Mouse (Mus musculus) splenic B cell, adult 2 months (primary cell): Measurements from ENCODE around the gene Kpna7.
"Not testable (repeated sequence)": the region's sequence is repeated elsewhere in the genome, so short reads cannot be mapped to it uniquely, and the experiment has no call there.

Experiments used
- DNase-seq: peaks from one replicate; pipeline ENCODE4 v3.0.0-alpha.2; 2011; ENCODE audit warnings: low read depth, low spot score
- H3K27me3 ChIP-seq: 2 replicates; pipeline ENCODE4 v1.6.1; 2012; ENCODE audit warnings: mild to moderate bottlenecking, low read length, moderate library complexity, mixed read lengths; ENCODE audit not compliant: control insufficient read depth, poor library complexity, insufficient read depth, severe bottlenecking
- H3K36me3 ChIP-seq: 2 replicates; pipeline ENCODE4 v1.6.1; 2012; ENCODE audit warnings: mild to moderate bottlenecking, low read length, moderate library complexity, mixed read lengths; ENCODE audit not compliant: control insufficient read depth, poor library complexity, insufficient read depth, severe bottlenecking

Kpna7 gene

GRCm38 (mm10) chr5:145083201-145083600 lies 629 bp downstream of the Kpna7 start:
- H3K27me3 ChIP-seq, DNase-seq, H3K36me3 ChIP-seq: not testable (repeated sequence)

- H3K36me3 ChIP-seq = peaks cover 2% of the 10 kb centered on the region; the same call in 1 of the 2 replicates
- H3K27me3 ChIP-seq = no peaks in the 10 kb centered on the region
- no peak for DNase-seq
These were observed 1.8 kb downstream of the Kpna7 start for GRCm38 (mm10) chr5:145081866-145082613.

- no peak for DNase-seq
- no peaks in the 10 kb centered on the region for H3K27me3 ChIP-seq
These were observed 8.7 kb downstream of the Kpna7 start for GRCm38 (mm10) chr5:145075081-145075480.

DNA sequence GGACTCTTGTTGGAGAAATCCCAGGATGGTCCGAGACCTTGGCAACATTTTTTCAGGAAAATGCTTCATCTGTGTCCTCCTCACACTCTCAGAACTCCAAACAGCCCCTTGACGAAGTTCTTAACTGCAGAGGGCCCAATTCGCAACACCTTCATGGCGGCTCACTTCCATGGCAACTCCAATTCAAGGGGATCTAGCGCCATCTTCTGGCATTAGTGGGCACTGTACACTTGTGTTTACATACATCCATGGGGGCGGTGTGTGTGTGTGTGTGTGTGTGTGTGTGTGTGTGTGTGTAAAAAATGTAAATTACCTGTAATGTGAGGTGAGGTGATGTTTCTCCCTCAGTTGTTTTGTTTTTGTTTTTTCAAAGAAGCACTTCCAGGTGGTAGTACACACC lies 12.5 kb downstream of the Kpna7 start:
- DNase-seq = peak; percentile 17
- no peaks in the 10 kb centered on the region for H3K27me3 ChIP-seq
- H3K36me3 ChIP-seq = no peaks in the 10 kb centered on the region

More at GRCm38 (mm10) chr5:145075081-145075480, 8.7 kb downstream of the Kpna7 start:
- H3K36me3 ChIP-seq = no peaks in the 10 kb centered on the region

- Histone ChIP-seq H3K27me3 (no peaks in the 10 kb centered on the region), H3K36me3 (no peaks in the 10 kb centered on the region)
- DNase-seq = peak; percentile 82
These were observed 14.1 kb downstream of the Kpna7 start for GRCm38 (mm10) chr5:145069707-145070106.

GRCm38 (mm10) chr5:145068863-145069262 lies 15.0 kb downstream of the Kpna7 start:
- no peaks in the 10 kb centered on the region for H3K27me3 ChIP-seq
- H3K36me3 ChIP-seq = no peaks in the 10 kb centered on the region
- no peak for DNase-seq

- no peak for DNase-seq
- no peaks in the 10 kb centered on the region for H3K36me3 ChIP-seq
- H3K27me3 ChIP-seq = no peaks in the 10 kb centered on the region
These were observed 19.0 kb downstream of the Kpna7 start for GRCm38 (mm10) chr5:145064765-145065340.

- no peak for DNase-seq
- Histone ChIP-seq H3K27me3 (no peaks in the 10 kb centered on the region), H3K36me3 (no peaks in the 10 kb centered on the region)
These were observed 24.3 kb downstream of the Kpna7 start for GRCm38 (mm10) chr5:145059524-145059923.

GRCm38 (mm10) chr5:145058722-145059121 lies 25.1 kb downstream of the Kpna7 start:
- no peak for DNase-seq
- H3K36me3 ChIP-seq = no peaks in the 10 kb centered on the region
- no peaks in the 10 kb centered on the region for H3K27me3 ChIP-seq

GRCm38 (mm10) chr5:145057907-145058306 lies 25.9 kb downstream of the Kpna7 start:
- no peaks in the 10 kb centered on the region for H3K27me3 ChIP-seq
- no peak for DNase-seq
- no peaks in the 10 kb centered on the region for H3K36me3 ChIP-seq

DNA sequence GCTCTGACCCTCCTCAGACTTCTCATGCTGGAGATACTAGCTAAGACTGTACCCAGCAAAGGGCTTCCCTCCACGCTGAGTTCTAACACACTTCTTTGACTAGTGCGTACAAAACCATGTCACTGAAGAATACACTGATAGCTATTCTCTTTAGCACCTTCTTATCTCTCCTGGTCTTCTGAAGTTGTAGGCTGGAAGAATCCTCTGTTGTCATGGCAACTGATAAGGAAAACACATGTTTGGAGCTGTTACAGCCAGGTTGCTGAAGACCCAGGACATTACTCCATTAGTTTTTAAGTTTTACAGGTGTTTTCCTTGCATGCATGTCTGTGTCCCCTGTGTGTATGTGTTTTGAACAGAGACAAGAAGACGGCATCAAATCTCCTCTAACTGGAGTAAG lies 29.6 kb downstream of the Kpna7 start:
- H3K36me3 ChIP-seq, H3K27me3 ChIP-seq, DNase-seq: not testable (repeated sequence)

DNA sequence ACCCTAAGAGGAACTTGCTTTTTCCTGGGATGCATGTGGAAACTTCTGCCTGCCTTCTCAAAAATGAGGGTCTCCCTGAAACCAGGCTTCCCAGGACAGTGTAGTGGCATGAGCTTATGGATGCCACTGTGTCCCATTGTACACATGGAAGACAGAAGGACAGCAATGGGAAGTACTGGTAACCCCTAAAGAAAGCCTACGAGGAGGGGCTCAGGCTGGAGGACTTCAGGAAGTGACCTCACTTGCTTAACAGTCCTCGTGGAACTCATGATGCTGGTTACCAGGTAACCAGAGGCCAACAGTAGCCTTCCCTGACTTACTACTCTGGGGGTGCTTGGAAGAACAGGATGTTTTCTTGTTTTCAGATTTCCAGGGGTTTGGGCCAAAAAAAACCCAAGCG lies 41.1 kb downstream of the Kpna7 start, which contains the start of gene 1700018F24Rik:
1700018F24Rik (plus strand) TSS at position 301 of the 400 bp plus-strand sequence.
- DNase-seq, H3K27me3 ChIP-seq, H3K36me3 ChIP-seq: not testable (repeated sequence)

- DNase-seq = peak; percentile 25
- no peaks in the 10 kb centered on the region for H3K36me3 ChIP-seq
These were observed 42.2 kb downstream of the Kpna7 start for GRCm38 (mm10) chr5:145041628-145042027.

DNA sequence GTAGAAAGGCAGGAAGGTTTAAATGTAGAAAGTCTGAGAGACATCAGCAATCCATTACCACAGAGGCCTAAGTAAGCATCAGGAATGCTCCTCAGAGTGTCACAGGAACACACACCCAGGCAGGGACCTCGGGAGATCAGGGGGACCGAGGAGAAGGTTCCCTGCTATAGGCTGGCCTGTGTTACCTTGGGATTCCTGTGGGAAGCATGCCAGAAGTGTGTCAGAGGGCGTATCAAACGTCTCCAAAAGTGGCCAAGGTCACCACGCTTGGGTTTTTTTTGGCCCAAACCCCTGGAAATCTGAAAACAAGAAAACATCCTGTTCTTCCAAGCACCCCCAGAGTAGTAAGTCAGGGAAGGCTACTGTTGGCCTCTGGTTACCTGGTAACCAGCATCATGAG lies 51.4 kb downstream of the Kpna7 start, which contains the start of gene Gm4871:
Gm4871 (minus strand) TSS at position 364 of the 400 bp plus-strand sequence.
- not testable (repeated sequence) for H3K36me3 ChIP-seq, DNase-seq, H3K27me3 ChIP-seq

More at GRCm38 (mm10) chr5:145041628-145042027, 42.2 kb downstream of the Kpna7 start:
- no peaks in the 10 kb centered on the region for H3K27me3 ChIP-seq

DNA sequence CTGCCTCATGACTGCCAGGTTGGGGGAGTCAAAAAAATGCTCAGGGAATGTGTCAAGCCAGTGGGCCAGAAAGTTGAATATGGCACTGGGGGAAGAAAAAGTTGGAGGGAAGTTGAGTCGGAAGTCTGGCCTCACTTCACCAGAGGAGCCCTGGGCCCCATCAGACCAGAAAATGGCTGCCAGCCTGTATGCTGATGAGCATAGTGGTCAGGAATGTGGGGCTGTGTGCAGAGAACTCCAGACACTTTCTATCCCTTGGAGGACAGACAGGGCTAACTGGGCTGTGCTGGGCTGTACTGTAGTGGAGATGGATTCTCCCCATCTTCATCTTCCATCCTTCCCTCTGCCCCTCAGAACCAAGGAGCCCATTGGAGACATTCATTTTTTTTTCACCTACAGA lies 53.4 kb downstream of the Kpna7 start:
- not testable (repeated sequence) for H3K27me3 ChIP-seq, H3K36me3 ChIP-seq, DNase-seq
